22 mouse cellular contexts compared by ENCODE assay signal in genomic region chr1:132837691-132838090, GRCm38 (mm10). TPM values are rescaled to one million over a fixed set of nuclear protein-coding genes. Genes with fewer than 3 reads are reported as not detected.
DNase-seq lines count a peak whose midpoint lies in the region; TF ChIP-seq lines count a peak whose summit lies in the region.
"Had no signal": no experiment of that assay in that cellular context is flagged by ENCODE, and none has a peak within 500 bp of the region (broad histone marks: within the 10 kb centered on the region; RNA-seq: fewer than 3 reads in every experiment).

No protein-coding gene starts in this region.

- no peak overlapping the region for H3K4me3 ChIP-seq in layer of hippocampus, adult 2 months
- H3K4me3 ChIP-seq: embryonic facial prominence, embryonic 13.5 days; embryonic facial prominence, embryonic 15.5 days; erythroblast, embryonic 14.5 days; forebrain, embryonic 10.5 days; forebrain, embryonic 12.5 days had no signal

- peak; percentile 55 to 73 for DNase-seq in adrenal gland, adult (ENCODE audit: inconsistent age in 2 of 2, low spot score in 1 of 2)
- no peak for DNase-seq in adrenal gland, adult 8-10 months
- peak; percentile 31 for DNase-seq in adrenal gland, postnatal 10 days
- DNase-seq in adrenal gland, postnatal 4 days (ENCODE audit: low spot score in 2 of 2), result no peak
- DNase-seq in layer of hippocampus, adult 2 months (ENCODE audit: low spot score in 2 of 2), result no peak
- no peak for DNase-seq in layer of hippocampus, adult 11-12 months (ENCODE audit: low spot score)
- peak; percentile 12 to 42 for DNase-seq in adrenal gland, postnatal 36 days
- DNase-seq: B cell, adult 2 months; cerebellum, adult 11 months; cerebellum, adult 18-20 months; cerebellum, adult 8-10 months; cerebellum, adult 9-11 months; cerebellum, postnatal 14 days; cerebellum, postnatal 36 days; embryo, embryonic 11 days had no signal

- TF ChIP-seq CTCF in layer of hippocampus, adult 2 months (conservative IDR thresholded peaks at IDR 0.05), result no peak

- 0 out of 2 replicates have a peak overlapping the region, but pooled peaks have one; percentile 32 for H3K27ac ChIP-seq in layer of hippocampus, adult 2 months
- H3K27ac ChIP-seq: embryonic facial prominence, embryonic 13.5 days; embryonic facial prominence, embryonic 15.5 days; forebrain, embryonic 10.5 days; forebrain, embryonic 12.5 days had no signal

RNA-seq across cellular contexts. Expression of gene Lrrn2, which starts 42.4 kb away (rescaled TPM):
- total RNA-seq in adrenal gland, adult 8-10 months (2022), result 10 to 100 TPM; 11.3 to 35.5 (median 24.4) TPM
- total RNA-seq in adrenal gland, postnatal 10 days (2021), result 1 to 10 TPM; 6.9 to 7.1 TPM
- 10 to 100 TPM; 10.9 to 13.2 TPM for total RNA-seq in adrenal gland, postnatal 4 days (2021)
- 100 to 1,000 TPM; 218 to 236 TPM for total RNA-seq in layer of hippocampus, adult 2 months (2021)
- 10 to 100 TPM in 1 of 2 experiments, 1 to 10 TPM in 1; 9.0 to 15.4 TPM for total RNA-seq in adrenal gland, postnatal 36 days (2021)
- total RNA-seq: CH12.LX; common myeloid progenitor, adult 5-6 weeks had no signal

Comparison
In these comparisons a context has a peak if more than half of its experiments do, and no peak if none do; other contexts are left out.
1. DNase-seq: peak in adrenal gland, adult (2 of 2), adrenal gland, postnatal 10 days (single experiment) and adrenal gland, postnatal 36 days (2 of 2); none in adrenal gland, adult 8-10 months (single experiment), adrenal gland, postnatal 4 days (0 of 2), layer of hippocampus, adult 2 months (0 of 2) and layer of hippocampus, adult 11-12 months (single experiment).
2. RNA of gene Lrrn2, which starts 42.4 kb away (total RNA-seq): 218 to 236 TPM in layer of hippocampus, adult 2 months; 11.3 to 35.5 TPM in adrenal gland, adult 8-10 months, 9.0 to 15.4 TPM in adrenal gland, postnatal 36 days, 10.9 to 13.2 TPM in adrenal gland, postnatal 4 days and 6.9 to 7.1 TPM in adrenal gland, postnatal 10 days; every median in the first group is over 4 times any median in the second.